Mouse (Mus musculus) kidney, postnatal 14 days (tissue): Measurements from ENCODE around the gene Mettl13.

Experiments used
- DNase-seq: peaks from one replicate; pipeline ENCODE4 v3.0.0; 2022; ENCODE audit warnings: mixed read lengths

Mettl13 gene

DNA sequence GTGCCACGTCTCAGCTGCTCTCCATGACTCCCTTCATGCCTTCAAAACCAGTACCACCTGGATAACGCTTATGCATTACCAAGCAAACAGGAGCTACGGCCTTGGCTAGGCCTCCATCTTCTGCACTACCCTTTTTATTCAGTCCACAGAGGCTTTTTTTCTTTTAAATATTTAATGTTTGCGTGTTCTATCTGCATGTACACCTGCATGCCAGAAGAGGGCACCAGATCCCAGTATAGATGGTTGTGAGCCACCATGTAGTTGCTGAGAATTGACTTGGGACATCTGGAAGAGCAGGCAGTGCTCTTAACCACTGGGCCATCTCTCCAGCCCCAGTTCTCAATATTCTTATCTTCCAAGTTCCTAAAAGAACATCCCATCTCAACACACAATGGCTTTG, 16.8 kb downstream of the Mettl13 start:
- no peak for DNase-seq

GRCm38 (mm10) chr1:162530666-162531065, 17.7 kb downstream of the Mettl13 start:
- no peak for DNase-seq

GRCm38 (mm10) chr1:162529651-162530050, 18.7 kb downstream of the Mettl13 start:
- DNase-seq: peak; percentile 12

DNA sequence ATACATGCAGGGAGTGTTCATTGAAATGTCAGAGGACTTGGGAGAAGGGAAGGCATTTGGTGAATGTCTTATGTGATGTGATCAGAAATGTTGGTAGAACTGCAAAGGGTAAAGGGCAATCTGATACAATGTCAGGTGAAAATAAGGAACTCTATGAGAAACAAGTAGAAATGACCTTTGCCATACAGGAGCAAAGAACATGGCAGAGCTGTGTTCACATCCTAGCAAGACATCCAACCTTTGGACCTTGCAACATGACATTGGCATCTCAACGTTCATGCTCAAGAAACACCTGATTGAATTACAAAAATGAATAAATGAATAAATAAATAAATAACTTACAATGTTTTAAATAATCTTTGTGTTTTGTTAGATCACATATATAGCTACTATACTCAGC, 33.2 kb downstream of the Mettl13 start:
- no peak for DNase-seq

GRCm38 (mm10) chr1:162510013-162510356, 38.4 kb downstream of the Mettl13 start:
- no peak for DNase-seq

GRCm38 (mm10) chr1:162509329-162510012, 38.9 kb downstream of the Mettl13 start:
- DNase-seq: peak; percentile 43

DNA sequence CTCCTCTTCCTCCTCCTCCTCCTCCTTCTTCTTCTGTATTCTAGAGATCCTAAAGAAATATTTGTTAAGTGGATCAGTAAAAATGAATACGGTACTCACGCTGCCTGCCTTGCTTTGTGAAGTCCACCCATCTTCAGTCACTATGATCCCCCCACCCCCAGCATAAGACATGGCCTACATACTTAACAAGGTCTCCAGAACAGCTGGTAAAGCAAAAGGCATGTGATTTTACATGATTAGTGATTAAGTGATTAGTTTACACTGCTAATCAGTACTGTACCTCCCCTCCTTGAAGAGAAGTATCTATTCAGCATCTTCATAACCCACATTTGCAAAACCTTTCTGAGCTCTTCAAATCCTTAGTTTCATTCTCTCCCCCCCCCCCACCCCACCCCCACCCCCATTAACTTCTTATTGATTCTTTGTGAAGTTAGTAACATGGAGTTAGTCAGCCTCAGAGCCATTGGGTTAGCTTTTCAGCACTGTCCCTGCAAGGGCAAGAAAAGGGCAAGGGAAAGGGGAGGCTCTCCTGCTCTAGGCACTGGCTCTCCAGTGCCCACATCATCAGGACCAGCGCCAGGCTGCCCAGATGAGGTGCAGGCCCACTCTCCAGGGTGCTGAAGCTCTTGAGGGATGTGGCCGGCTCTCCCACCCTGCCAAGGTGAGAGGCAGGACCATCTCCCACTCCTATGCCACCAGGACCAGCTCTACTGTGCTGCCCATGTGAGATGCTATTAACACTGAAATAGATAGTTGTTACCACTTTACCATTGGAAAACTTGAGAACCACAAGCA, 39.9 kb downstream of the Mettl13 start:
- DNase-seq: no peak

DNA sequence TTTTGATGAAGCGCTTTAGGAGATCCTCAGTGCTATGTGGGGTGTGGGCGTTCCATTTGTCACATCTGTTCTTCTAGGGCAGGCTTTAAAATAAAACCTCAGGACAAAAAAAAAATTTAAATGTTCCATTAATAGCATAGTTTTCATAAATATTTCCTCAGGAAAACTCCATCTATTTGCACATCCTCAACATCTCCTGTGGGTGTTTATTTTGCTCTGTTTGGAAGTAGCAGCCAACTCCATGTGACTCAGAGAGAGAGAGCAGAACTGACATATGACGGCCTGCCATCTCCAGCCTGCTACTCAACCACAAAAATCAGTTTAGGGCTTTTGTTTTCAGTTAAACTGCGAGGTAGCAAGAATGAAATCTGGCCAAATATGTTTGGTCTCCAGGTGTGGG, 41.8 kb downstream of the Mettl13 start:
- no peak for DNase-seq

DNA sequence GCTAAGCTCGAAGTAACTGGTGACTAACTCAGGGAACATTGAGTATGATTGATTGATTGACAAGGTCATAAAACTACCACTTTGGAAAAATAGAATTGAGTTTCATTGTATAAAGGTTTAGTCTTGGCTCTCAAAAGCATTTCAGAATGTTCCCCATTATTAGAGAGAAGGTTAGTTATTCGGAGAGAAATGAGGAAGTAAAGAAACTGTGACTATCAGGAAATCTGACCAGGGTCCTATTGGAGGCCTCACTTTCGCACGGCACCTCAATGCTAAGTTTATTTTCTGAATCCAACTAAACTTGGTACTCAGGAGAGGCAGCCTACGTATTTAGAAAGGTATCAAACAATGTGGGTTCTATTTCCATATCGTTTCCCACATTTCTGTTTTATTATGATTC, 42.7 kb downstream of the Mettl13 start:
- DNase-seq: no peak
